Mouse (Mus musculus) spleen, postnatal 10 days (tissue): ENCODE data around the gene Gm44965.

Experiments used
- DNase-seq, 2 experiments: peaks; one replicate each; pipeline ENCODE4 v3.0.0; 2021 to 2022; ENCODE audit warnings: low spot score in 2 of 2

Gm44965 gene

DNA sequence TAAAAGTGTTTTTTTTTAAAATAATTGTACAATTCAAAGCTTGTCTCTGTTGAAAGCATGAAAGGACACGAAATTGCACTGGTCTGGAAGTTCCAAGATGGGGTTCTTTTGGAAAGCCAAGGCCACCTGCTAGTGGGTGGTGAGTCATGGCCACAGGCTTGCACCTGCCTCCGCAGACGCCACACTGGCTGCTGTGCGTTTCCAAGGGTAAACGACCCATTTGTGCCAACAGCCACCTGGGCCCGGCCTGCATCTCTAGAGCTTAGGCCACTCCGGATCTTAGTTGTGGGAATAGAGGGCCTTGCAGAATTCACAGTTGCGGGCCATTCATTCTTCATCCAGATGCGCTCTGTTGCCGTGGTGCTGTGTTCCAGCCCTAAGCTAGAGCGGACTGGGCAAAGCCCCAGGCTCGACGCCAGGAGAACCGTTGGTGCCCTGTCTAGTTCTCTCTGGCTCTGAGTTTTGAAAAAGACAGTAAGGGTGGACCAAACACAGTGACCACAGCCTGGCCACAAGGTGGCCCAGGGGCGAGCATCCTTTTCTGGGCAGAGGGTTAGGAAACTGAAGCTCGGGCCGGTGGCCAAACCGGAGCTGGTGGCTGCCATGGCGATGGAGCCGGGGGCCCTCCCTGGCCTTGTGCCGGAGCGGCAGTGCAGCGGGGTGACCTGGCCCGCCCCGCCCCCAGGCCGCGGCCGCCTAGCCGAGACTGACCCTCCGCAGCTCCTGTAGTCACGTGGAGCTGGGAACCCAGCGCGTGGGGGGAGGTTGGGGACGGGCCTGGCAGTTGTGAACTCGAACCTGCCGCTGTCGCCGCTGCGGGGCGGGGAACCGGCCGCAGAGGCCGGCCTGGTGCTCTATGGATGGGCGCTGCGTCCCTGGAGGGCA is at the start of gene Gm44965, which contains the start of gene Repin1:
TSS of gene Gm44965 (plus strand) at position 784 of the 885 bp plus-strand sequence.
TSS of gene Repin1 (plus strand) at position 726 of the 885 bp plus-strand sequence.
- DNase-seq = peak; percentile 47 to 78

DNA sequence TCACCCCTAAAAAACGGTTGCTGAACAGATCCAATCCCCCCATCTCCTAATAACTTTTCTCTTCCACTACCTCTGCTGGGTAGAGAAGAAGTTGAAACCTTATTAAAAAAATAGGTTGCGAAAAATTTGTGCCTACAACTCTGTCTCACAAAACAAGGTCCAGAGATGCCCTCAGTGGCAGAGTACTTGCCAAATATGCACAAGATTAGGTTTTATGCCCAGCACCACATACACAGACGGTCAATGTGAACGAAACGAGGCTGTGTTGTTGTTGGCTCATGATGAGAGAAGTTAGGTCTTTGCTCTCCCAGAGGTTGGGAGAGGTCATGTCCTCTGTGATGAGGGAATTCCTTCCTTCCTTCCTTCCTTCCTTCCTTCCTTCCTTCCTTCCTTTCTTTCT is 48.5 kb upstream of the Gm44965 start:
- DNase-seq = no peak

DNA sequence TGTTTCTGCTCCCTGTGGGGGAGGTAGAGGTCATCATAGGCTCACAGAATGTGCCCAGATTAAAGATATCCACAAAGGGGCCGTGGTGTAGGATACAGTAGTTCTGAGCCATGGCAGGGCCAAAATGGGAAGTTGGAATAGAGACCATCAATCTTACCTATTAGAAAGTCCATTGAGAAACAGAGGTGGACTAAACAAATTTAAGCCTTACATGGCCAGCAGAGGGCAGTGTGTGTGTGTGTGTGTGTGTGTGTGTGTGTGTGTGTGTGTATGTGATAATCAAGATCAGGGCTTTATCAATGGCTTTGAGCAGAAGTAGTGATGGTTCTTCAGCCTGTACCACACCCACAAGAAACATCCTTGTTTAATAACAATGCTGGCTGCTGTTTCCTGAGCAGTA is 47.5 kb upstream of the Gm44965 start:
- DNase-seq = peak in 1 of 2 experiments; percentile 49

DNA sequence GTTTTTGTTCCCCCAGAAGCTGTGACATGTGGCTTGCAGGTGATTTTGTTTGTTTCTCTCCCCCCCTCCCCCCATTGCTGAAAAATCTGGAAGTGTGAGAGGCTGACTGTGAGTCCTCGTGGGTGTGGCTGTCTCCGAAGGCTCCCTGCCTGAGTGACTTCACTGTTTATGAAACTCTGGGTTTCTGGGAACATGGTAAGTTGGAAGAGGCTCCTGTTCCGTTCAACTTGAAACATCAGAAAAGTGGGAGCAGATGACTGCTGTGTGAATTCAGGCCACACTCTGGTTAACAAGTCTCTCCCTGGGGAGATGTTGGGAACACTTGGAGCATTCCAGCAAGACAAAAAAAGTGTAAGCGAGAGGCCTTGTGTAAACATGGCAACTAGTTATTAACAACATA is 46.9 kb upstream of the Gm44965 start:
- DNase-seq = no peak

DNA sequence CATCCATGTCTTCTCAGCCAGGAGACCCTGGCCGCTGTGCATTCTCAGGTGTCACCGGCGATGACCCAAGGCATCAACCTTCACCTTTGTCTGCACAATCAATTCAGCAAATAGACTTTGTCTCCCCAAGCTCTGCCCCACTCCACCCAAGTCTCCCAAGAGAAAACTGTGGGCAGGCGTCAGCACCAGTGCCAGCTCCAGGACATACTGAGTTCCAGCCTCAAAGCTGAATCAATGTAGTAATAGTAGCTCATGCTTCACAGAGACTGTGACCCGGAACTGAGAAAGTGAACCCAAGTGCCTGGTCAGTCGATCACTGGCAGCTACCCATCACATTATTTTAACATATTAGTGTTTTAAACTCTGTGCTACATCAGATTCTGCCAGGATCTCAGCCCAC is 45.4 kb upstream of the Gm44965 start:
- no peak for DNase-seq

DNA sequence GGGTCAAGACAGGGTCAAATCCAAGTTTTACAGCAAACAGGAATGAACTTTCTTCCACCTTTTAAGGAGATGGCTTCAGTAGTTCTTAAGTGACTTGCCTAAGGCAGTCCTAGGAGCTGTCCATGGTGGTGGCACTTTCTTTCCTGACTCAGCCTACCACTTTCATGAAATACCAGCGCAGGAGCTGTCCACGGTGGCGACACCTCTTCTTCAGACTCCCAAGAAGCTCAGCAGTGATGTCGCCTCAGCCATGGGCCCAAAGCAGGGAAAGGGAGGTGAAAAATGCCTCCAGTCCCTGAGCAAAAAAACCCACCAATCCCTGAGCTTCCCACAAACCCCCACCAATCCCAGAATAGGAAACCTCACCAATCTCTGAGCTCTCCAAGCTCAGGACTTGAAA is 40.8 kb upstream of the Gm44965 start:
- peak in 1 of 2 experiments; percentile 71 for DNase-seq

DNA sequence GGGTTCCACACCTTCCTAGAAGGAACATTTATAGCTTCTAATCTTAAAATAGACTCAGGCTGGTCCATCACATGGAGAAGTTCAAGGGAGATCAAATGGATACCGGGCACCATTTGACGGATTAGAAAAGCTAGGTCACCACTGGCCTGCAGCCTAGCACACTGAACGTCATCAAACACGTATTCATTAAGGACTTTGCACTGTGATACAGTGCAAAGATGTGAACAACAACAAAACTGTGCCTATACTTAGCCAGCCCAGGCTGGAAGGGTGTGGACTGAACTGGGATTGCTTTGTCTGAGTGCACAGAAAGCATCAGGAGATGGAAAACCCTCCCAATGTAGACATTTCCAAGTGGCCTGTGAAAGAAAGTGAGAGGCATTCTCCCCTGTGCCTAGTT is 39.9 kb upstream of the Gm44965 start:
- DNase-seq = no peak

DNA sequence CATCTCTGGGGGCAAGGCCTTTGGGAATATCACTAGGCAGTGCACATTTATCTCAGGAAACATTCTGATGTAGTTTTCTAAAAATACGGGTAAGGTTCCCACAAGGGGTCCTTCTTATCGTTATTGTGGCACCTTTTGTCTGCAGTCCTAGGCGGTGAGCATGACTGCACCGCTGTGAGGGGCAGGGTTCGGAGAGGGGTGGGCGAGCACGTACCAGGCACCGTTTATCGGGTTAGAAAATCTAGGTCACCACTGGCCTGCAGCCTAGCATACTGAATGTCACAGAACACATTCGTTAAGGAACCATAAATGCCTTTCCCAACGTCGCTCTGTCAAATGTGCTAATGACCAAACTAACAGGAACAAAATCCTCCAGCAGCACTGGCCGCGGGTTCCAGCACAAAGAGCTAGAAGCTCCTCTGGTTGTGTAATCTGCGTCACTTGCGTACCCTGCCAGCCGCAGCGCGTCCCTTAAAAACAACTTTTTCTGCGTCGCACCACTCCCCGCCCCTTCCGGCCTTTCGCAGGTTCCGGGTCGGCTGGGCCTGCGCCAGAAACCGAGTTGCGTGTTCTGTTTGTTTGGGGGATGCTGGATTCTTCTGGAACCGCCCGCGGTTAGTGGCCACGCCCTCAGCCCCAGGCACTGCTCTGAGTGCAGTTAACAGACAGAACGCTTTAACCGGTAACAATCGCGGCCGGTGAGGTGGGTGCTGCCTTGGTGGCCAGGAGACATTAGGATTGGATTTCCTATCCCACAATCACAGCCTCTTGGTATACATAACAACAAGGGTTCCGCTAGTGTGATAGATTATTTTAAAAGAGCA is 39.2 kb upstream of the Gm44965 start, which contains the start of gene Lrrc61:
TSS of gene Lrrc61 (plus strand) at position 517 of the 824 bp plus-strand sequence.
- peak; percentile 49 to 88 for DNase-seq

DNA sequence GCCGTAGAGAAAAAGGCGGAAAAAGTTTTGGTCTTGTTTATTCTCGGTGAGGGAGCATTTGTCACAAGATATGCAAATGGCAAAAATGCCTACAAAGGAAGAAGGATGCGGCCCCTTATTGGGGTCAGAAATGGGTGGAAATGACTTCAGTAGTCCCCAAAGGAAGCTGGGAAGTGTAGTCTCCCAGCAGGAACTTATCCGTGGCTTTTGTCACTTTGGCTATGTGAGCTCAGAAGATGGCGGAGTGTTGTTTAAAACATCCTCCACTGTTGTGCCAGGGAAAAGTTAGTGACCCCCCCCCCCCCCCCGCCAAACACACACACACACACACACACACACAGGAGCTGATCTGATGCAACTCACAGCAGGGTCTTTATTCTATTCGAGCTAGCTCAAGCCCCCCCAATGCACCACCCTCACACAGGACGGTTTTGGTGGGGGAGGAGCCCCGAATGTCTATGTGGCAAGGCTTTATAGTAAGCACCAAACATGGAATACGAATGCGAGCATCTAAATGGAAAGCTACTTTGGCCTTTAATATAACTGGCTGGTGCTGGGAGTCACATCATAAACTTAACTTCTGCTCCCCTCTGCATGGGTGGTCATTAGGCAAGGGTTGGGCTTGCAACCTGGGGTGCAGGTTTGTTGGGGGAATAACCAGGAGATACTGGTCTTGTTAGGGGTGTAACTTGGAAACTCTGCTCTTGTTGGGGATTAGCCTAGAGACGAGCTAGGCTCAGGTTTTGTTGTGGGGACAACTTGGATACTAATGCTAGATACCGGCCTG is 38.4 kb upstream of the Gm44965 start:
- no peak for DNase-seq

DNA sequence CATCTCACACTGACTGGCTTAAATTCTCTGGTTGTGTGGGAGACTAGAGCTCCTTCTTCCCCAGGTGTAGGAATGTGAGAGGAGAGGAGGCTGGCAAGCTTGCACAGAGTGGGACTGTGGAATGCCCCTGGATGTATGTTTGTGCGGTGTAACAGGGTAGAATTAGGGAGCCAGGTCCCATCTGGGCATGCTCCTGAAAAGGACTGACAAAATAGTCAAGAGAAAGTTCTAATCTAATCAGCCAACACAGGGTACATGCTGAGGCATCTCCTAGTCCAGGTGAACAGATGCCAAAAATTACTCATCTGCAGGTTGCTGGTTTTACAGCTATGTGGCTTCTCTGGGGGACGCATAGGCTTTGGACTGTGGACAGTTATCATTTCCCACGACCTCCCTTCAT is 37.8 kb upstream of the Gm44965 start:
- no peak for DNase-seq

DNA sequence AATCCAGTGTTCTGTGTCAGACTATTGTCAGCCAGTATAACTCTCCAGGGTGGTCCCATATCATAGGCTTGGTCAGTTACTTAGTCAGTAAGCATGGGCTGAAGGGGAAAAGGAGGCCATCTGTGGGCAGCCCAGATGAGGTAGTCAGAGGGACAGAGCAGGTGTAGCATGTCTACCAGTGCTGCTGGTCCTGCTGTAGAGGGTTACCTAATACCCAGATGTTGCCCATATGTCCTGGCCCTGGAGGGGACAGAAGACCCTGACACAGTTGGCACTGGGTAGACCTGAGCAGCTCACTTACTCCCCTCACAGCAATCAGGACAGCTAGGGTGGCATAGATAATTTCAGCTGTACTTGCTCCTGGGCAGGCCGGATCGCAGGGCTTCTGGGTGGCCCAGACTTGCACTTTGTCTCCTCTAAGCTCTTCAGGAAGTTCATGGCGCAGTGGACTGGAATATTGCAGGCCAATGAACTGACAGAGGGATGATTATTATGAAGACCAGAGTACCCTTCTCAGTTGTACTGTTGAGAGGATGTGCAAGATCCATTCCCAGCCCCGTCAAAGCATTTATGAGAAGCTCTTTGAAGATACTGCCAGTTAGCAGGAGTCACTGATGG is 27.9 kb upstream of the Gm44965 start:
- no peak for DNase-seq

DNA sequence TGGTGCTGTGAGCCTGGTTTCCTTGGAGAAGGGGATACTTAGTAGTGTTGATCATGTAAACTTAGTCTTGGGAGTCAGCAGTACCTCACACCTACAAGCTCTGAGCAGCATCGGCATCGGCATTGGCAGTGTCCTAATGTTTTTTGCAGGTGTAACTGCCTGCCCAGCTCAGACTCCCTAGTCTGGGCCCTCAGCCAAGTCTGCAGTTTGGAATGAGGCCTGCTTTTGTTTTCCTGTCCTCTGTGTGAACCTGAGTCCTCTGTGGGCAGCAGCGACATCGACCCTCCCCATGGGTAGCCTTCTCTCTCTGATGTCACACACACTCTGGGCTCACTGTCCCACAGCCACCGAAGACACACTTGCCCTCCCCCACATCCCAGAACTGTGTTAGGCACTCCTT is 27.4 kb upstream of the Gm44965 start:
- DNase-seq = no peak

DNA sequence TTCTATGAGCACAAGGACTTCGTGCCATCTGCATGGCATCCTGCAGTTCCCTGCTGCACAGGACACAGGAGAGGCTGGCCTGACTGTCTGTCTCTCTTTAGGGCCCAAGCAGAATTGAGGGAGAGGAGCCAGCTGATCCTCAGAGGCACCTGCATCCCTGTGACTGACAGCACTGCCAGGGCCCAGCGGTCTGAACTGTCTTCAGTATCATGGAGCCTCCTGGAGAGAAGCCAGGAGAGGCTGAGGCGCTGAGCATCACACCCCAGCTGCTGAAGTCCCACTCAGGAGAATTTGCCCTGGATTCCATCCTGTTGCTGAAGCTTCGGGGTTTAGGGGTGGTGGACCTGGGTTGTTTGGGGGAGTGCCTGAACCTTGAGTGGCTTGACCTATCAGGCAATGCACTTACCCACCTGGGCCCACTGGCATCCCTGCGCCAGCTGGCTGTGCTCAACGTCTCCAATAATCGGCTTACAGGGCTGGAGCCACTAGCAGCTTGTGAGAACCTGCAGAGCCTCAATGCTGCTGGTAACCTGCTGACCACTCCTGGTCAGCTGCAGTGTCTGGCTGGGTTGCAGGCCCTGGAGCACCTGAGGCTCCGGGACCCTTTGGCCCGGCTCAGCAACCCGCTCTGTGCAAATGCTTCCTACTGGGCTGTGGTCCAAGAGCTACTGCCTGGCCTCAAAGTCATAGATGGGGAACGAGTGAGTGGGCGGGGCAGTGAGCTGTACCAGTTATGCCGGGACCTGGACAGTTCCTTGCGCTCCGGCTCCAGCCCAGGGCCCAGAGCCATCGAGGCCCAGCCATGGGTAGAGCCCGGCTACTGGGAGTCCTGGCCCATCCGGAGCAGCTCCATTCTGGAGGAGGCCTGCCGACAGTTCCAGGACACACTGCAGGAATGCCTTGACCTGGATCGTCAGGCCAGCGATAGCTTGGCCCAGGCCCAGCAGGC is 25.4 kb upstream of the Gm44965 start:
- DNase-seq = no peak

DNA sequence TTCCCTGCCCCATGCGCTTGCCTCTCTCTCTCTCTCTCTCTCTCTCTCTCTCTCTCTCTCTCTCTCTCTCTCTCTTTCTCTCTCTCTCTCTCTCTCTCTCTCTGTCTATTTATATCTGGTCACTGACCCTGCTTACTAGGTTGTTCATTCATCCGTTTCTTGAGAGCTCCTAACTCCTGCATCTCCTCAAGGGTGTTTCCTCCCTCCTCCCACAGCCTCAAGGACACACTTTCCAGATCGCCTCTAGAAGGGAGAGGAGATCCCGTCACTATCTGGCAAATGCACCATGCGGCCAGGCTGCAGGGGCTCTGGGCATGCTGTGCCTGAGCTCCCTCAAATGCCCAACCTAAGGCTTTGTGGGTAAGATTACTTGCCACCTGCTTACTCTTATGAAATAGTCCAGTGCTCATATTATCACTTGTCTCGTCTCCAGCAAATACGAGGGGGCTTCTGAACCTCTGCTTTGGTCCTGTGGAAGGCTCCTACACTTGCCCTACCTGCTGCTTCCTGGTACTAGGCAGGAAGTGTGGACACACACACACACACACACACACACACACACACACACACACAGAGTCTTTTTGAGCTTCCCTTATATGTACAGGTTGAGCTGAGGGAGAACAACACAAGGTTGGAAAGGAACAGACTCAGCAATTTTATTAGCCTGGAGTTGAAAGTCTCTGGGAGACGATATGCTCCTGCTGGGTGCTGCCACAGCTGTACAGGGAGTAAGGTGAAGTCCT is 24.5 kb upstream of the Gm44965 start:
- no peak for DNase-seq

DNA sequence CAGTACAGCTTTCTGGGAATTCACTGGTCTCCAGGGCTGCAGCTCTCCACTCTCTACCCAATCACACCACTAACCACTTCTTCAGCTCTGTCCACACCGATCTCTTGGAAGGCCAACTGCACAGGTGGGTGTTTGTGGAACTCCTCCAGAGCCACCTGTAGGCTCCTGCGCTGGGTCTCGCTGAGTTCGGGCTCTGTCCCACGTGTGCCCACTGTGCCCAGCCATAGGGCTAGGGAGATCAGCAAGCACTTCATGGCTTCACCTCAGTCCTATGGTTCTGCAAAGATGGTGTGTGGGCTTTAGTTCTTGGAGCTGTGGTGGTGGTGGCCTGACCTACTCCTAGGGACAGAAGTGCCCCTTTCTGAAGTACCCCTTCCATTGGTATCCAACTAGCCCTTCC is 21.7 kb upstream of the Gm44965 start:
- DNase-seq = no peak

DNA sequence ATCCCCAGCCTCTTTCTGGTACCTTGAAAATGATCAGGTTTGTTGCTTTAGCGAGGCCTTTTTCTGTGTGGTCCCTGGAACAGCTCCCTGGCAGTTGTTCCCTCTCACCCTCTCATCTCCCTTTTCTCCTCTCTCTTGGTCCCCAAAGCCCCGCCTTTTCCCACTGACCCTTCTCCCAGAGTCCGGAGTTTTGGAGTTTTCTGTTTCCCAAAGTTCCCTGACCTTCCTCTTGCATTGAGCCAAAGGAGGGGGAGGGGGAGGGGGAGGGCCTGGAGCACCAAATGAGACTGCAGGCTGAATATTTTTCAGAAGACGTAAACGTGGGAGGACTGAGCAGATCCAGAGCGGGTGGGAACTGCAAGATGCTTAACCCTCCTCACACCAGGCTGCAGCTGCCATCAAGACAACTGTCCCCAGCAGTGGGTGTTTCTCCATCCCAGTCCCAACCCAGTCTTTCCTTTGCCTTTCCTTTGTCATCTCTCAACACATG is 21.1 kb upstream of the Gm44965 start, which contains the start of gene Rarres2:
TSS of gene Rarres2 (minus strand) at position 218 of the 490 bp plus-strand sequence.
- no peak for DNase-seq

DNA sequence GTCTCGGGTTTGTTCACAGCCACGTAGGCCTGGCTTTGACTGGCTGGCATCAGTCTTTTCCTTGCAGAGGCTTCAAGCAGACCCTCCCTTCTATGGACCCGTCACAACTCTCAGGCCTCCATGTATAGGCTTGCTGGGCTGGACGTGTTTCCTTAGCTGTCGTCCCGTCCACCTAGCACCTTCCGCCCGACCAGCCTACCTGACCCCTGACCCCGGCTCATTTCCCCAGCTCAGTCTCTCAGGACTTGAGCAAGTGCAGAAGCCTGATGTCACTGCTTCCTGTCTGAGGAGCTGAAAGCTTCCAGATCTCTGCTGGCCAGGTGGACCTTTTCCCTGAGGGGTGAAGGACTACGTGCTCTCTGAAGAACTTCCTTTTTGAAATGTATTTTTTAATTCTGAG is 20.5 kb upstream of the Gm44965 start:
- DNase-seq = no peak

DNA sequence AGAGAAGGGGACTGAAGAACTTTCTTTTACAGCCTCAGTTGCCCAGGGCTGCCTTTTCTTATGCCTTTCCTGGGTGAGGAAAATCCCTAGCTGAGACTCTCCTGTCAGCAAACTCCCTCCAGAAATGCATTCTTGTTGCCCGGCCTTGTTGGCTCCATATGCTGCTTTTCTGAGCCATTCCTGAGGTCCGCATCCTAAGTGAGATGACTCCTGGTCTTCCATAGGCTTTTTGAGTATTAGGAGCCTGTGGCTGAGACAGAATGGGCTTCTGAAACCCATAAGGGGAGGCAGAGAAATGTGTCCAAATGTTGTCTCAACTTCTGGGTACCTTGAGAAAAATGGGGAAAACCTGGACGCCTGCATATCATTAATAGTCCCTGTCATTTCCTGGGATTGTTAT is 19.8 kb upstream of the Gm44965 start:
- DNase-seq = no peak

DNA sequence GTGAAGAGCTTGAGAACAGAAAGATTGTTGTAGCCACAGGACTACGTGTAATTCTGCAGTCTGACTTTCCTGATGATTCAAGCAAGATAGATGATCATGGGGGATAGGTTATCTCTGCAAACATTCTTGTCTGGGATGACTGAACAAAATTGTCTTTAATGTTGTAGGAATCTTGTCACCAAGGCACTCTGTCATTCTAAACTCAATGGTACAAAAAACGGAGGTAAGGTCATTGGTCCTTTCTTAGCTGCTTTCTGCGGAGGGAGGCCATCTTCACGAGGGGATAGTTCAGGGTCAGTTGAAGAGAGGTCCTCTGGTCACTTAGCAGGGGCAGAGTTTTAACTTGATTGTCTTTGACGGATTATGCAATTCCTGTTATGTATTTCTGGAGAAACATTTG is 15.0 kb upstream of the Gm44965 start:
- no peak for DNase-seq
